8 mouse cellular contexts compared by ENCODE assay signal in the genomic region with DNA sequence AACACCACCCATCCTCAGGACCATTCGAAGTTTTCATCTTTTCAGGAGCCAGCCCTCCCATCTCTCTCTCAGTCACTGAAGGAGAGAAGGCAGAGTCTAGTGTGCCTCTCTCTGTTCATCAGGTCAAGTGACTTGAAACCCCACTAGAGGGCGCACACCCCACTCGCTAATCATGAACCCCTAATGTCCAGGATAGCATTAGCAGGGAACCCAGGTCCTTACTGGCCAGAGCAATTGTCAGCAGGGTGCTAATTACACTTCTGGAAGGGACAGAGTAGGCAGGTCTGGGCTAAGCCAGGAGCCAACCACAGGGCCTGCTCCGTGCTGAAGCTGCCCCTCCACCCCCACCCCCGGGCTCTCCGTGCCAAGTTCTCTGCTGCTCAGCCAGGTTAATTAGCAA.
DNase-seq lines count a peak whose midpoint lies in the region; ATAC-seq and TF ChIP-seq lines count a peak whose summit lies in the region.

No protein-coding gene starts in this region.

- H3K9me3 ChIP-seq in midbrain, embryonic 13.5 days = no peaks in the 10 kb centered on the region

- no peak overlapping the region for H3K4me3 ChIP-seq in heart, adult 2 months
- no peak overlapping the region; the same call in 1 of the 2 replicates for H3K4me3 ChIP-seq in midbrain, embryonic 13.5 days (replicated peaks)

- no peaks in the 10 kb centered on the region for H3K79me2 ChIP-seq in heart, adult 2 months (replicated peaks; ENCODE audit: control insufficient read depth, insufficient read depth, low read length)

- TF ChIP-seq EP300 in heart, adult 2 months (IDR thresholded peaks at IDR 0.05; ENCODE audit: insufficient read depth, low read depth, low read length) = no peak

- H3K9ac ChIP-seq in heart, adult 2 months (ENCODE audit: low read depth, low read length) = no peak overlapping the region
- H3K9ac ChIP-seq in midbrain, embryonic 13.5 days (replicated peaks) = no peak overlapping the region

- ATAC-seq in midbrain, embryonic 13.5 days = peak; percentile 86

- TF ChIP-seq POLR2A in heart, adult 2 months (IDR thresholded peaks at IDR 0.05; ENCODE audit: insufficient read depth, low read depth, low read length) = no peak

- H3K4me1 ChIP-seq in heart, adult 2 months (ENCODE audit: control insufficient read depth, insufficient read depth, low read length) = no peaks in the 10 kb centered on the region
- H3K4me1 ChIP-seq in midbrain, embryonic 13.5 days (replicated peaks) = peaks cover 25% of the 10 kb centered on the region

- peak; percentile 14 to 31 for DNase-seq in heart, adult 2 months
- DNase-seq in heart, postnatal 25 days (ENCODE audit: low spot score) = no peak
- peak; percentile 86 for DNase-seq in cerebellum, adult 9-10 months
- DNase-seq in forelimb bud, embryonic 11.5 days (ENCODE audit: low read depth, low spot score) = peak; percentile 73
- peak; percentile 45 for DNase-seq in induced T-regulatory cell, adult 2 months (ENCODE audit: low read depth)
- peak; percentile 41 to 51 for DNase-seq in left cerebral cortex, postnatal 36 days (ENCODE audit: low spot score in 2 of 2)
- peak; percentile 4 to 12 for DNase-seq in spleen, postnatal 36 days (ENCODE audit: low spot score in 2 of 2)

- H3K27me3 ChIP-seq in heart, adult 2 months (ENCODE audit: control insufficient read depth, insufficient read depth, low read length) = no peaks in the 10 kb centered on the region; the same call in 1 of the 2 replicates
- 0 out of 2 replicates have a peak, but pooled peaks cover 3% of the 10 kb centered on the region for H3K27me3 ChIP-seq in midbrain, embryonic 13.5 days

- 14% methylated on average over 6 of the region's 6 CpGs for WGBS in heart, adult 2 months
- WGBS in midbrain, embryonic 13.5 days = 6% methylated on average over 6 of the region's 6 CpGs

- H3K36me3 ChIP-seq in heart, adult 2 months (ENCODE audit: control insufficient read depth, insufficient read depth, low read length) = no peaks in the 10 kb centered on the region
- H3K36me3 ChIP-seq in midbrain, embryonic 13.5 days = no peaks in the 10 kb centered on the region

- no peak overlapping the region for H3K27ac ChIP-seq in heart, adult 2 months
- H3K27ac ChIP-seq in midbrain, embryonic 13.5 days = peak overlapping the region; percentile 48; the same call in 1 of the 2 replicates

- peak; percentile 73 for TF ChIP-seq CTCF in heart, adult 2 months (IDR thresholded peaks at IDR 0.05)

- intact Hi-C loops in heart, adult 2 months (cut with DNase I) = loop anchor here (1.0 kb wide), 1 partner anchor 371 kb away; the partner anchor contains the start of gene Grik4
- intact Hi-C loops in heart, postnatal 25 days (cut with DNase I) = no loop called here
- intact Hi-C loops in left cerebral cortex, postnatal 36 days (cut with DNase I) = loop anchor here (5.0 kb wide), 2 partner anchors 39 to 369 kb away; partner anchors contain the start of gene Grik4

- peak overlapping the region; percentile 35 for H3K4me2 ChIP-seq in midbrain, embryonic 13.5 days (replicated peaks)
